In genomic region chr13:110704261-110704660, GRCm38 (mm10) we compare ENCODE assay signal across 10 mouse cellular contexts.
A peak's percentile ranks its signal among the peaks of the same experiment; 100 is the strongest.
DNase-seq lines count a peak whose midpoint lies in the region; ATAC-seq and TF ChIP-seq lines count a peak whose summit lies in the region.
"Had no signal": no experiment of that assay in that cellular context is flagged by ENCODE, and none has a peak within 500 bp of the region (broad histone marks: within the 10 kb centered on the region; RNA-seq: fewer than 3 reads in every experiment).

No protein-coding gene starts in this region.

- no peaks in the 10 kb centered on the region for H3K9me3 ChIP-seq in hindbrain, postnatal 0 days (ENCODE audit: low read length)
- H3K9me3 ChIP-seq in hindbrain, embryonic 13.5 days: no peaks in the 10 kb centered on the region
- H3K9me3 ChIP-seq in midbrain, embryonic 14.5 days (ENCODE audit: control insufficient read depth, low read length): no peaks in the 10 kb centered on the region
- H3K9me3 ChIP-seq: midbrain, embryonic 13.5 days had no signal

- H3K27ac ChIP-seq in hindbrain, postnatal 0 days: no peak overlapping the region
- H3K27ac ChIP-seq in hindbrain, embryonic 13.5 days: no peak overlapping the region
- no peak overlapping the region for H3K27ac ChIP-seq in midbrain, embryonic 14.5 days (replicated peaks; ENCODE audit: low read depth, low read length)
- H3K27ac ChIP-seq: midbrain, embryonic 13.5 days had no signal

- no peak for ATAC-seq in hindbrain, postnatal 0 days
- ATAC-seq in hindbrain, embryonic 13.5 days (ENCODE audit: low FRiP score): no peak
- no peak for ATAC-seq in midbrain, embryonic 14.5 days (ENCODE audit: low FRiP score, low TSS enrichment)
- ATAC-seq in megakaryocyte, adult 5-6 weeks (ENCODE audit: poor library complexity, severe bottlenecking): no peak
- no peak for ATAC-seq in CD4-positive, CD25-positive, alpha-beta regulatory T cell, adult 4 months
- ATAC-seq: midbrain, embryonic 13.5 days had no signal

- H3K36me3 ChIP-seq in hindbrain, postnatal 0 days (ENCODE audit: insufficient read depth, low read length): no peaks in the 10 kb centered on the region
- H3K36me3 ChIP-seq in hindbrain, embryonic 13.5 days: no peaks in the 10 kb centered on the region
- H3K36me3 ChIP-seq in midbrain, embryonic 14.5 days (ENCODE audit: control insufficient read depth, insufficient read depth, low read length): no peaks in the 10 kb centered on the region
- H3K36me3 ChIP-seq: midbrain, embryonic 13.5 days had no signal

- no peak overlapping the region for H3K4me2 ChIP-seq in hindbrain, postnatal 0 days (ENCODE audit: low read depth, low read length)
- no peak overlapping the region for H3K4me2 ChIP-seq in hindbrain, embryonic 13.5 days
- no peak overlapping the region for H3K4me2 ChIP-seq in midbrain, embryonic 14.5 days (ENCODE audit: low read length)
- H3K4me2 ChIP-seq: midbrain, embryonic 13.5 days had no signal

- WGBS in hindbrain, postnatal 0 days: 33% methylated on average over 2 of the region's 2 CpGs
- 75% methylated on average over 2 of the region's 2 CpGs for WGBS in hindbrain, embryonic 13.5 days
- WGBS in midbrain, embryonic 14.5 days: 83% methylated on average over 2 of the region's 2 CpGs

- H3K4me1 ChIP-seq in hindbrain, postnatal 0 days (ENCODE audit: insufficient read depth, low read length): no peaks in the 10 kb centered on the region
- no peaks in the 10 kb centered on the region for H3K4me1 ChIP-seq in hindbrain, embryonic 13.5 days (replicated peaks)
- H3K4me1 ChIP-seq in midbrain, embryonic 14.5 days (ENCODE audit: control insufficient read depth, insufficient read depth, low read length): no peaks in the 10 kb centered on the region; the same call in 1 of the 2 replicates

- no peak overlapping the region for H3K9ac ChIP-seq in hindbrain, postnatal 0 days (replicated peaks; ENCODE audit: low read length)
- no peak overlapping the region for H3K9ac ChIP-seq in hindbrain, embryonic 13.5 days
- H3K9ac ChIP-seq in midbrain, embryonic 14.5 days (replicated peaks; ENCODE audit: low read length): no peak overlapping the region
- H3K9ac ChIP-seq: midbrain, embryonic 13.5 days had no signal

- no peak overlapping the region for H3K4me3 ChIP-seq in hindbrain, postnatal 0 days (ENCODE audit: low read length)
- no peak overlapping the region for H3K4me3 ChIP-seq in hindbrain, embryonic 13.5 days
- H3K4me3 ChIP-seq in midbrain, embryonic 14.5 days (replicated peaks; ENCODE audit: low read depth, low read length): no peak overlapping the region
- H3K4me3 ChIP-seq: erythroblast, embryonic 14.5 days; midbrain, embryonic 13.5 days had no signal

- H3K27me3 ChIP-seq in hindbrain, postnatal 0 days (ENCODE audit: insufficient read depth, low read length): no peaks in the 10 kb centered on the region
- H3K27me3 ChIP-seq in hindbrain, embryonic 13.5 days: no peaks in the 10 kb centered on the region
- H3K27me3 ChIP-seq in midbrain, embryonic 14.5 days (ENCODE audit: control insufficient read depth, insufficient read depth, low read length): no peaks in the 10 kb centered on the region
- H3K27me3 ChIP-seq: midbrain, embryonic 13.5 days had no signal

- peak; percentile 44 for DNase-seq in hindbrain, postnatal 0 days (ENCODE audit: low spot score)
- DNase-seq in brain, adult 2 months (ENCODE audit: low read depth, low spot score): peak; percentile 85
- DNase-seq in cerebellum, postnatal 10 days: peak; percentile 80 to 85
- peak; percentile 33 for DNase-seq in layer of hippocampus, adult 9-10 months (ENCODE audit: low spot score)
- no peak for DNase-seq in midbrain, embryonic 14.5 days

- no peak for TF ChIP-seq CTCF in hindbrain, postnatal 0 days (IDR thresholded peaks at IDR 0.05; ENCODE audit: low read depth)
